Mouse (Mus musculus) thymus, adult 2 months (tissue): ENCODE data around the gene Sh2d7.

Experiments
- CTCF ChIP-seq: fragments of 200-500 bp; IDR thresholded peaks from 2 replicates; pipeline ENCODE4 v1.5.1; 2012; ENCODE audit warnings: mild to moderate bottlenecking, control low read depth, low read length, moderate library complexity, borderline replicate concordance; ENCODE audit not compliant: control insufficient read depth, poor library complexity, insufficient read depth; ENCODE audit errors: extremely low read depth
- POLR2A ChIP-seq: fragments of 200-500 bp; IDR thresholded peaks from 2 replicates; pipeline ENCODE4 v1.6.1; 2012; ENCODE audit warnings: mild to moderate bottlenecking, low read length, control low read depth, moderate library complexity; ENCODE audit not compliant: control insufficient read depth, poor library complexity, insufficient read depth; ENCODE audit errors: extremely low read depth

GRCm38 (mm10) chr9:54527694-54528093, 11.1 kb upstream of the Sh2d7 start:
- TF ChIP-seq POLR2A: no peak
- no peak for TF ChIP-seq CTCF
